Mouse (Mus musculus) left cerebral cortex, adult 2 months (tissue): ENCODE data around the gene Timm8a2. TPM values are rescaled to one million over a fixed set of nuclear protein-coding genes. Genes with fewer than 3 reads are reported as not detected.
A peak's percentile ranks its signal among the peaks of the same experiment; 100 is the strongest.
"Not testable (repeated sequence)": the region's sequence is repeated elsewhere in the genome, so short reads cannot be mapped to it uniquely, and the experiment has no call there.

Experiments
- DNase-seq, 2 experiments: peaks; one replicate each; pipeline ENCODE4 v3.0.0; 2021 to 2022; ENCODE audit warnings: low spot score in 2 of 2, mixed read lengths in 1 of 2; ENCODE audit errors: extremely low spot score in 1 of 2
- H3K27ac ChIP-seq: fragments of 200-600 bp; 2 replicates; pipeline ENCODE4 v1.8.1; 2022
- H3K4me3 ChIP-seq: fragments of 200-600 bp; 2 replicates; pipeline ENCODE4 v1.8.1; 2022
- CTCF ChIP-seq: fragments of 200-600 bp; IDR thresholded peaks from 2 replicates; pipeline ENCODE4 v1.8.1; 2022; ENCODE audit warnings: antibody characterized with exemption, mild to moderate bottlenecking, moderate library complexity
- intact Hi-C: fragments of 180-260 bp; cut with DNase I; formaldehyde crosslinking; loops from one replicate; pipeline ENCODE4 v1.15.1; 2025
- total RNA-seq, 2 experiments: library from RNA; stranded (reverse); gene quantifications; 2 replicates each; pipeline ENCODE4 v1.2.3; 2021

The Timm8a2 gene
- total RNA-seq, 2 experiments from 2014 or later = not detected

DNA sequence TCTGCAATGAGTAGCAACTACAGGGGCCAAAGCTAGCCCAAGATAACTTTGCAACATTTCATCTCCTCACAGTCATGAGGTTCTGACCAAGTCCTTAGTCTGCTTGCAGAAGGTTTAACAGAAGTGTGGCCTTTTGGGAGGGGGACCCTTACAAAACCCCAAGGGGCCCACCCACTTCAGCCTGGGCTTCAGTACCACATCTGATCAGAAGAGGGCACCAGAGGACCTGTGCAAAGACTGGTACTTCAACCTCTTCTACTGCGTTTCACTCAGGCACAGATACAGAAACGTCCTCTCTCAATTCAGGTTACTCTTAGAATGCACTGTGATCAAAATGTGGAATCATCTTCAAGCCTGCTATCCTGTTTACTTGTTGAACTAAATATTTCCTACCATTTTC is 30.0 kb downstream of the Timm8a2 start:
- intact Hi-C loops = loop anchor here (2.0 to 5.0 kb wide), 2 partner anchors 48 to 66 kb away; no protein-coding TSS in a partner anchor
- peak; percentile 46 to 75 for DNase-seq
- no peak overlapping the region for H3K27ac ChIP-seq
- peak; percentile 97 for TF ChIP-seq CTCF
- H3K4me3 ChIP-seq = no peak overlapping the region

DNA sequence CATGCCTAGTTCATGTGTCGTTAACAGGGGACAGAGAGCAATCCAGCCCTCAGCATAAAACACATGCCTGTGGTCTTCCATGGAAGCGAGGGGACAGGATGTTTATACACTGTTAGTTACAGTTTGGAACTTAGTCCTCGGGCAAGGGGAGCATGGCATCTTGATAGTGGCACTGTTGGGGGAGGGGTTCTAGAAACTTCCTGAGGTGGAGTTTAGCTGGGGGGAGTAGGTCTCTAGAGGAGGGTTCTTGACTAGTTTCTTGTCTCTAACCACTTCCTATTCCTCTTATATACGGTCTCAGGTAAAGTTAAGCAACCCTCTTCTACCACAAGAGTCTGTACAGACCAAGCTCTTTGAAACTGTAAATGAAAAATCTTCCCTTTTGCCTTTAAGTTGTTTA is 31.8 kb downstream of the Timm8a2 start:
- intact Hi-C loops = no loop called here
- no peak overlapping the region for H3K27ac ChIP-seq
- TF ChIP-seq CTCF = no peak
- DNase-seq = no peak
- H3K4me3 ChIP-seq = no peak overlapping the region

DNA sequence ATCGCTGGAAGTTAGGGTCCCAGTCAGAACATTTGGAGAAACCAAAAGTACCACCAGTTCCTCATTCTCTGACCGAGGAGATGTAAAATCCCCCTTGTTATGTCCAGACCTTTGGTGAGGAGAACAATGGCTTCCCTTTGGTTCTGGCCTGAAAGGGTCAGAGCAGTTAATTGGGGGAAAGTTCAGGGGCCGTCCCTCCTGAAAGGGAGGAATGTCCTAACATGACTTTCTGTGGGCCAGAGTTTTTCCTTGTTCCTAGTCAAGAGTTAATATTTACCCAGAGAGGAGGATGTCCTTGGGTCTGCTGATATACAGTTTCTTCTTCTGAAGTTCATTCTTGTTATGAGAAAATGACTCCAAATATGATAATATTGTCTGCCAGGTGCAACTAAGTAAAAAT is 33.6 kb downstream of the Timm8a2 start:
- intact Hi-C loops, DNase-seq, H3K27ac ChIP-seq, H3K4me3 ChIP-seq: not testable (repeated sequence)

DNA sequence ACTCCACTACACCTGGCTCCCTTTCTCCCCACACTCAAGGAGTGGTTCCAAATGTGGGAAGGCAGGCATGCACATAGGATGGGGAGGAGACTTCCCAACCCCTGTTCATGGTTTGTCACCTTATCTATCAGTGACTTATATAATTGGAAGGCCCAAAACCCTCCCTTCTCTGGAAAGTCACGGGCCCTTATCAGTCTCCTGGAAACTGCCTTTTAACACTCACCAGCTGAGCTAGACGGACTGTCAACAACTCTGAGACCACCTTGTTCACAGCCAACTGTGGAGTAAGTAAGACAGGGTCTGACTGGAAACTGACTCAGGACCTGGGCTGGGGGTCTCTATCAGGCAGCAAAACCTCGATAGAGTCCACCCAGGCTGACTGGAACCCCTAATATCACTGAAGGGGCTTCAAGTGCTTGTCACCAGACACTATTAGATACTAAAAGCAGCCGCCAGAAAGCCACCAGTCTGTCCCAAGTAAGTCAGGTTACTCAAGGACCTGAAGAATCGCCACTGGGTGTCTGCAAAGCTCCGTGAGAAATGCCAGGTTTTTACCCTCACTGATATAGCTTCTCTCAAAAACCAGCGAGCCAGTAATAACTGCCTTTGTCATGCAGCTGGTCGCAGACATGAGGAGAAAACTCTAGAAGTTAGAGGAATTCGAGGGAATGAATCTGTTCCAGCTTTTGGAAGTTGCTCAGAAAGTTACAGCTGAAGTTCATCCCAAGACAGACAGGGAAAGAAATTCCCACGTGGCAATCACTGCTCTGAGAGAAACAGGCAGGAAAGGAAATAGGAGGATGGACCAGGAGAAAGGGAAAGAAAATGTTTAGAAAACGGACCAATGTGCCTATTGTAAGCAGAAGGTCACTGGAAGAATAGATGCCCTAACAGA is 34.6 kb downstream of the Timm8a2 start:
- H3K4me3 ChIP-seq = no peak overlapping the region
- H3K27ac ChIP-seq = no peak overlapping the region
- TF ChIP-seq CTCF = no peak
- DNase-seq = no peak
- intact Hi-C loops = no loop called here

DNA sequence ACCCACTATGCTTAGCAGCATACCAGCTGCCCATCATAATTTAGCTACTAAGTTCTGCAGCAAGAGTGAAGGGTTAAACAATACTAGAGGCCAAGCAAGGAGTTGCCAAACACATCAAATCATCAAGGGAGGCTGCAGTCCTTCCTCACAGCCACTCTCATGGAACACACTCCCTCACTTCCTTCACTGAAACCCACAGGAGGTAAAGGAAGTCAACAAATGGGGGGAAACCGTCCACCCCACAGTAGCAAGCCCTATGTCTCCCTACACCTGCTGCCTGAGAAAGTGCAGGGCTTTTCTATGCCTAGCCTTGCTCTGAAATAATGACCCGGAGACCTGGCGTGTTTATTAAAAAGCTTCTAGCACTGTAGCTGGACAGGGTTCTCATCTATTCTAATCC is 35.5 kb downstream of the Timm8a2 start:
- DNase-seq = no peak
- intact Hi-C loops = no loop called here
- H3K4me3 ChIP-seq = no peak overlapping the region
- no peak for TF ChIP-seq CTCF
- H3K27ac ChIP-seq = no peak overlapping the region

DNA sequence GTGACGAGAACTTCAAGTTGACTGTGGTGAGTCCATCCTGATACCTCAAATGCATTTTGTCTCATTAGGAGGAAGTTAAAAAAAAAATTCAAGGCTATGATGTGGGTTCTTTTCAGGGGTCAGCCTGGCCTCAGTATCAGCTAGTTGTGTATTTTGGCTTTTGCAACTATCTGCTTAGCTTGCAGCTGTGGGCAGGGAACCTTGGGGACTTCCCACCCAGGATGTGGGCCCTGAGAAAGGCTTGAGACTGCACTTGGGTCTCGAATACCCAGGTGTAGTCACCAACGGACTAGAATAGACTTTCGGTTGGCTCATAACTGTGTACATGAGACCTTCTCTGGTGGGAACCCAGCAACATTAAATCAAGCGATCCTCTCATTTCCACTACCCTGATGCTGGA is 38.9 kb downstream of the Timm8a2 start:
- intact Hi-C loops = no loop called here
- Histone ChIP-seq H3K27ac (no peak overlapping the region), H3K4me3 (no peak overlapping the region)
- no peak for DNase-seq
- no peak for TF ChIP-seq CTCF

DNA sequence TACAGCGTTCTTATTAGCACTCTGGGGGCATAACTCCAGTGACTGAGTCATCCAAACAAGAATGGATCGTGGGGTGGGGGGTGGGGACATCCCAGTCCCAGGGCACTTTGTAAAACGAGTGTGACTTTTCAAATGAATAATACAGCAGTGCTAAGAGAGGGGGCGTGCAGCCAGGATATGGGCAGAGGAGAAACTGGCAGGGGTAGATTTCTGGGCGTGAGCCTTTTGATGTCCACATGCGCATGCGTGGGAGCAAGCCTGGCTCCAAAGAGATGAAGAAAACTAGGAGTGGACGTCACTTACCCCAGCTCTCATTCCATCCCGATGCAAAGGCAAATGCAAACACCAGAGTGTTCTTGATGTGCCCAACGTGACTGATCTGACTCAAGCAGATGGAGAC is 39.9 kb downstream of the Timm8a2 start:
- Histone ChIP-seq H3K27ac (no peak overlapping the region), H3K4me3 (no peak overlapping the region)
- TF ChIP-seq CTCF = no peak
- intact Hi-C loops = no loop called here
- DNase-seq = no peak

DNA sequence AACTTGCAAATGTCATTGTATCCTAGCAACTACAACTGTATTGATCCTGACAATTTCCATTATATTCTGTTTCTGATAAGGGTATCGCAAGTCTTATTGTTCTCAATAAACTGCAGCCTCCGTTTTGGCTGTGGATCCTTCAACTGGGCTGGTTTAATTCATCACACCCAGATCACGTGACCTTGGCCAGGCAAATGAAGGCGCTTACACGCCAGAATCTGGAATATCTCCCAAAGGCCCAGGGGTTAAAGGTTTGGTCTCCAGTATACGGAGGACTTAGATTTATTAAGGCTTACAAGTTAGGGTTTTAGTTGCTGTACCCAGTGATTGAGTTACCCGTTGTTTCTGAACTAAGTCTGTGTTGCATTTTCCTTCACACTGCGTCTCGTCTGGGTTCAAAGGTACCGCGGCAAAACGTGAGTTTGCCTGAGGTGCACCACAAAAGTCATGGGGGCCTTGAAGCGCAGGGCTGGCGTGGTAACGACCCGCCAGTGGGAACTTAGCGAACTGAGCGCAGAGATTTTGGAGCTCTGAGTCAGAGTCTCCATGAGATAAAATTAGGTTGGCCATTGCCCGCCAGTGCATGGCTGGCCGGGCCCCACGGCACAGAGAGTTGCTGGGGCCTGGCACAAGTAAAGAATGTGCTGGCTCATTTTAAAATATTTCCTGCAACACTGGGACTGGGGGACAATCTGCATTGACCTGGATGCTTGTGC is 41.2 kb downstream of the Timm8a2 start:
- H3K27ac ChIP-seq = no peak overlapping the region
- DNase-seq = no peak
- no peak for TF ChIP-seq CTCF

DNA sequence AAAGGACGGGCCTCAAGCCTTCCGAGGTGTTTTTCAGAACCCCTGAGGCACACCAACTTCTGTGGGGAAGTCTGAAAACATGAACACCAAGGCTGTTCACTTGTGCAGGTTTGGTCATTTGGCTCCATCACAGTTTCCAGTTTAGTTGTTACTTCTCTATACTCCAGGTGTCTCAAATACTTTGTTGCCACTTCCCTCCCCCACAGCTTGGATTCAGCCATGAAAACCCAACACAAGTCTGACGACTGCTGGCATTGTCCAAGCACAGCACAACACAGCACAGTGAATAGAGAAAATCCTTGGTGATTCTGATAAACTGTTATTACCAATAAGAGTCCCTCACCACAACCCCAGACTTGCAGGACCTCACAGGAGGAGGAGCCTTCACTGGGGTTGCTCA is 42.5 kb downstream of the Timm8a2 start:
- no peak overlapping the region for H3K27ac ChIP-seq
- no peak for TF ChIP-seq CTCF
- intact Hi-C loops = loop anchor here (5.0 kb wide), 1 partner anchor 55 kb away; no protein-coding TSS in a partner anchor
- no peak overlapping the region for H3K4me3 ChIP-seq
- DNase-seq = no peak

More for the DNA sequence above, 41.2 kb downstream of the Timm8a2 start:
- intact Hi-C loops = loop anchor here (5.0 kb wide), 1 partner anchor 57 kb away; no protein-coding TSS in a partner anchor
- no peak overlapping the region for H3K4me3 ChIP-seq

DNA sequence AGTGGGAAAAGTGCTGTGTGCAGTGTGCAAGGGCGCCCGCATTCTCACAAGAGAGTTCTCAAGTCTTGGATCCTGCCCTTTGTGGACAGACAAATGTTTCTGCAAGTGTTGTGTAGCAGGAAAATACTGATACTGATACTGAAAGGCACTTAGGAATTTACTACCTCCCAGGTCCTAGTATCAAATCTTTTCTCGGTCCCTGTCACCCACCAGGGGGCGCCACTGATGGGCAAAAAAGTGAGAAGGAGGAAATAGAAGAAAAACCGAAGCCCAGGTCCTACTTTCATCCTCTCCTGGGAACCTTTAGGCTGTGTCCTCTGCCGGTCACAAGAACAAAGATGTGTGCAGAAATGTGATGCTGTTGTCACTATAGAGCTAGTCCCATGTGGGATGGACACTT is 45.0 kb downstream of the Timm8a2 start:
- intact Hi-C loops = loop anchor here (5.0 kb wide), 1 partner anchor 53 kb away; no protein-coding TSS in a partner anchor
- peak; percentile 28 to 50 for DNase-seq
- peak; percentile 61 for TF ChIP-seq CTCF
- Histone ChIP-seq H3K27ac (no peak overlapping the region), H3K4me3 (no peak overlapping the region)

DNA sequence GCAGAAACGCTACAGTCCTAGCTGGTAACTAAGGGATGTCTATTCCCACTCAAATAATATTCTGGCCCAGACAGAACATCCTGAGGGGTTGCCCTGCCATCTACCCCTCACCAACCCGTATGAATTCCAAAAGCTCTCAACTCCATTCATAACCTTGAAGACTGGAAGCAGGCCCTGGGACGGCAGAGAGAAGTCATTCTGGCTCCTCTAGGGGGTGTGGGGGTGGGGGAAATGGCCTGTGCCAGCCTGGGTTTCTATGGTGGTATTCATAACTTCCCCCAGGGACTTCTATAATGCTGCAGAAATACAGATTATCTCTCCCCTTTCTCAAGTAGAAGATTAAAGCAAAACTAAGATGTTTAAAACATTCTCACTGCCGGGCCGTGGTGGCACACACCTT is 45.4 kb downstream of the Timm8a2 start:
- TF ChIP-seq CTCF = no peak
- Histone ChIP-seq H3K27ac (no peak overlapping the region), H3K4me3 (no peak overlapping the region)
- intact Hi-C loops = loop anchor here (5.0 kb wide), 1 partner anchor 52 kb away; no protein-coding TSS in a partner anchor
- DNase-seq = no peak

DNA sequence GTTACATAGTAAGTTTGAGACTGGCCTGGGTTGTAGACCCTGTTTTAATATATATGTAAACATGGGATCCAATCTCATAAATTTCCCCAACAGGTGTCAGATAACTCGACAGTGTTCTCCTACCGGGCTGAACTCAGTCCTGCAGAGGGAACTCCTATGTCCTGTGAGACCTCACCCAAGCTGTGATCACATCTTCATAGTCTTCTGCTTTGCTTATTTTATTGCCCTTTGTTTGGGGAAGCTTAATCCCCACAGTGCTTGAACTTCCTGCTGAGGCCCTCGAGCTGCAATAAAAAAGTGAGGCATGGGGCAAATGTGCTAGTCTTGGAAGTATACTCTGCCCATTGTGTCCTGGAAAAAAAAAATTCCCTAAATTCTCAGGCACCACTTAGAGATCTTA is 46.8 kb downstream of the Timm8a2 start:
- Histone ChIP-seq H3K4me3 (no peak overlapping the region), H3K27ac (no peak overlapping the region)
- no peak for TF ChIP-seq CTCF
- intact Hi-C loops = no loop called here
- no peak for DNase-seq
